Mouse (Mus musculus) frontal cortex, postnatal 14 days (tissue): ENCODE data around the gene Islr2.
A peak's percentile ranks its signal among the peaks of the same experiment; 100 is the strongest.
"Not testable (repeated sequence)": the region's sequence is repeated elsewhere in the genome, so short reads cannot be mapped to it uniquely, and the experiment has no call there.

Source experiments
- DNase-seq, 2 experiments: peaks; one replicate each; pipeline ENCODE4 v3.0.0; 2022; ENCODE audit warnings: low spot score in 2 of 2

The Islr2 gene

DNA sequence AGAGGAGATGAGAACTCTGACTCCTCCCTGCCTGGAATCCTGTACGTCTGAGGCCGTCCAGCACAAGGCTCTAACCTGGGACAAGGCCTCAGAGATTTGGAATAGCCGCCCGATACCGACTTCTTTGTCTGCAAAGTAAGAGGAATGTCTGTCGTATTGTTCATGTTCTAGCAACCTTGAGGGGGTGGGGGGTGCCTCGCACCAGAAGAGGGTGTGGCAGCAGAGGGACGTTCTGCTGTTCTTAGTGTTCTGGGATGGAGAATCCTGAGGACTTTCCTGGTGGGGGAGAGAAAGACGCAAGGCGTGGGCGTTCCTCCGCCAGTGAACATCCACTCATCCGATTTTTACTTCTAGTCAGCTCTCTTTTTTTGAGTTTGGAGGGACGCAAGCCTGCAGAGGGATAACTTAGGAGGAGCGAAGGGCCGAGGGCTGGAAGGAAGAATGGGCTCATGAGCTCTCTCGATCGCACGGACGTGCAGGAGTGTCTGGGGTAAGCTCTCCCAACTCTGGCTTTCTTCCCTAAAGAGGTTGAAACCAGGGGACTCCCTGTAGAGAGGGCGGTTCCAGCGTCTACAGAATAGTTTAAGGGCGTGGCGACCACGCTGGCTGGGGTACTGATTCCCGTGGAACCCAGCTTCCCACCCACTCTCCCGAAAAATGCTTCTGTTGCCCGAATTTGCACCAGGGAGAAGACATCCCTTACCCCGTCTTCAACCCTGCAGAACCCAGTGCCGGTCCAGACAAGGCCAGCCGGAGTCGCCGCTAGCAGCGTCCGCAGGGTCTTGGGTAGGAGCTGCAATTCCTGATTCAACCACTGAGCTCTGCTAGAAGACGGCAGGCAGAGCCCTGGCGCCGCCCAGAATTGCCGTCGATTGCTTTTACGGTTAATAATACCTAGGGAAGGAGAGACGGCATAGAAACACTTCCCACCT is at the start of gene Islr2, which contains the start of gene Islr:
Gene Islr2, minus strand, starts transcription at position 804 of the 932 bp plus-strand sequence.
Gene Islr, minus strand, starts transcription at position 791 of the 932 bp plus-strand sequence.
- DNase-seq: peak in 1 of 2 experiments; percentile 54

- DNase-seq: not testable (repeated sequence)
Observed at GRCm38 (mm10) chr9:58253805-58254122, 49.6 kb upstream of the Islr2 start.

DNA sequence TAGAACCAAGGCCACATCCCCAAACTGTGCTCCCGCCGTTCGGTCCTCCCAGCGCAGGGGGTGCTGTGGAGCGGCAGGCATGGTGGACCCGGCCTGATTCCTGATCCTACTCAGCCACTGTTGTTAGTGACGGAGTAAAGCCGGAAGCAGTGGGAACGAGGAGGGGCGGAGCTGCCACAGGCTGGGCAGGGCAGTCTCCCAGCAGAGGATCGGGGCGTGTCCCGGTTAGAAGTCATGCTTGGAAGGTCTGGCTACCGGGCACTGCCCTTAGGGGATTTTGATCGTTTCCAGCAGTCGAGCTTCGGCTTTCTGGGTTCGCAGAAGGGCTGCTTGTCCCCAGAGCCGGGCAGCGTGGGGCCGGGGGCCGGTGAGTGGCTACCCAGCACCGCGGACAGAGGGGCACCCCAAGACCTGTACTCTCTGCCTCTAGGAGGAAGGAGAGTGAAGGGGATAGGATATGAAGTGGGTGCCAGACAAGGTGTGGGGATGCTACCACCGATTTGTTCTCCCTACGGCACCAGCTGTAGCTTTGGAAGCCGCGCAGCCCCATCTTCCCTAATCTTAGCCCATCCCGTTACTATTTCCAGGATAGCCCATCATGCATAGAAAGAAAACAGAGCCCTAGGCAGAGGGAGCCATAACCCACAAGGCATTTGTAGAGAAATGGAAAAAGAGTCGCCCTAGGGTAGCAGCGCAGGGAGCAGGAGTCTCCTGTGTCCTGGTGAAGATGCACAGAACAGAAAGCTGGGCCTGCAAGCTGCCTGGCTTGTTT is 49.1 kb upstream of the Islr2 start, which contains the start of gene Stoml1:
Gene Stoml1, plus strand, starts transcription at position 132 of the 772 bp plus-strand sequence.
- peak; percentile 87 to 89 for DNase-seq

DNA sequence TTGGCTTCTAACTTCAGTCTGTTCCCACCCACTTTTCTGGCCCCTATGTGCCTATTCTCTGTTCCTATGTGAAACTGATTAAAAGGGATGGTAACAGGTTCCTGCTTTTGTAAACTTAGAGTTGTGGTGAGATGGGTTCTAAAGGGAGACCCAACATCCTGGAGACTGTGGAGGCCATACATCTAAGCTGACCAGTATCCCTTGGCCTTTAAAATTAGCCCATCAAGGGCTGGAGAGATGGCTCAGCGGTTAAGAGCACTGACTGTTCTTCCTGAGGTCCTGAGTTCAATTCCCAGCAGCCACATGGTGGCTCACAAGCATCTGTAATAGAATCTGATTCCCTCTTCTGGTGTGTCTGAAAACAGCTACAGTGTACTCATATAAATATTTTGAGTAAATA is 46.6 kb upstream of the Islr2 start:
- DNase-seq: not testable (repeated sequence)

DNA sequence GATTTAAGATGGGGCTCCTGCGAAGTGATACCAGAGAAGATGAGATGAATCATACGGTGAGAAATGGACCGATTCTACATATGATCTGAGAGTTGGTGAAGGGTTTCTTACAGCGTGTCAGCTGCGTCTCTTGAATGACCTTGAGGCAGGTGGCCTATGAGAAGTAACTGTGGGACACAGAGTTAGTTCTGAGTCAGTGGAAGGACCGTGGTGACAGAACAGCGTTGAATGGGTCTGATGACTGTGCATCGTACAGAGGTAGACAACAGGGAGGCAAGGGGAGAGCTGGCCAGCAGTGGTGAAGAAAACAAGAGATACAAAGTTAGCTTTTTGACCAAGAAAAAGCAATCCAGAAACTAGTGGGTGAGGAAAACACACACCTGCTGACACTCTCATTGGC is 46.2 kb upstream of the Islr2 start:
- no peak for DNase-seq

- peak in 1 of 2 experiments; percentile 54 for DNase-seq
Observed at GRCm38 (mm10) chr9:58249592-58250192, 45.6 kb upstream of the Islr2 start, which contains the start of gene Pml. Pml (minus strand) TSS chr9:58249786.

DNA sequence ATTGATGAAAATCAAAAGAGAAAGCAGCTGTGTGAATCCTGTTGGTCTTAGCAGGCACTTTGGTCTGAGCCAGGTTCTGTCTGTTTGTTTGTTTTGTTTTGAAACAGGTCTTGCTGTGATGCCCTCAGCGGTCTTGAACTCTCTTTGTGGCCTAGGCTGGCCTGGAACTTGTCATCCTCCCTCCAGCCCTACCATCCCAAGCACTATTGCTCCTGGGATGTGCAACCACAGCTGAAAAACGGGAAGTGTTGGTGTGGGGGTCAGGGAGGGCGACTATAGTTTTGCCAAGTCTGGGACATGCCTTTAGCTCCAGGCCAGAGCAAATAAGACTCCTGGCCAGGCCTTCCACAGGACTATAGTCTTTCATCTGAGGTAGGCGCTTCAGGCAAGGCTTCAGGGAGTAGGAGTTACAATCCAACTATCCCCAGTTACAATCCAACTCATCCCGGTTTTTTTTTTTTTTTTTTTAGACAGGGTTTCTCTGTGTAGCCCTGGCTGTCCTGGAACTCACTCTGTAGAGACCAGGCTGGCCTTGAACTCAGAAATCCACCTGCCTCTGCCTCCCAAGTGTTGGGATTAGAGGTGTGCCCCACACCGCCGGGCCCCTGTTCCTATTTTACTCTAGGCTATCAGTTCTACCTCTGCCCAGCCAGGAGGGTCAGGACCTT is 44.8 kb upstream of the Islr2 start:
- DNase-seq: no peak

DNA sequence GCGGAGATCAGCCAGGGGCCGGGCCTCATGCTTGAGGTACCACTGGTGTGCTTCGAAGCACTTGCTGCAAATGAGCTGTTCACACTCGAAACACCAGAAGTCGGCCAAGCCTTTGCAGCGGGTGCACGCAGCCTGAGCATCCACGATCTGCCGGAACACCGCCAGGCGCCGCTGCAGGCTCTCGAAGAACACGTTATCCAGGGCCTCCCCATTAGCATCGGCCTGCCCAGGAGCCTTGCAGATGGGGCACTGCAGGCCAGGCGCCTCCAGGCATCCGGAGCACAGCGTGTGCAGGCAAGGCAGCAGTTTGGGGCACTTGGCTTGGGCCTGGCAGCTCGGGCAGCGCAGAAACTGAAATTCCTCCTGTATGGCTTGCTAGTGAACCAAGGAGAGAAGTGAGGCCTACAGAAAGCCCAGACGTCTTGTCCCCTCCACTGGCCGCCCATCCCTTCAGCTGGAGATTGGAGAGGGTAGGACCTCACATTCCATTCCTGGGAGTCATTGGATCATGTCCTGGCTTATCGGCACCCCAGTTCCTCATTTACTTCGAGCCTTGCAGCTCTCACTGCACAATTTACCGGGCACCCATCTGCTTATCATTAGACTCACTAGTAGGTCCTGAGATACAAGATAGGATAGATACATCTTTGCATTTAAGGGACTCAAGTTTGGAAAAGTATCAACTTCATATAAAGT is 43.1 kb upstream of the Islr2 start:
- DNase-seq: peak; percentile 64 to 69

GRCm38 (mm10) chr9:58246083-58246591 is 42.0 kb upstream of the Islr2 start:
- no peak for DNase-seq

- no peak for DNase-seq
Observed at GRCm38 (mm10) chr9:58243696-58244095, 39.6 kb upstream of the Islr2 start.

- no peak for DNase-seq
Observed at GRCm38 (mm10) chr9:58242696-58243095, 38.6 kb upstream of the Islr2 start.

DNA sequence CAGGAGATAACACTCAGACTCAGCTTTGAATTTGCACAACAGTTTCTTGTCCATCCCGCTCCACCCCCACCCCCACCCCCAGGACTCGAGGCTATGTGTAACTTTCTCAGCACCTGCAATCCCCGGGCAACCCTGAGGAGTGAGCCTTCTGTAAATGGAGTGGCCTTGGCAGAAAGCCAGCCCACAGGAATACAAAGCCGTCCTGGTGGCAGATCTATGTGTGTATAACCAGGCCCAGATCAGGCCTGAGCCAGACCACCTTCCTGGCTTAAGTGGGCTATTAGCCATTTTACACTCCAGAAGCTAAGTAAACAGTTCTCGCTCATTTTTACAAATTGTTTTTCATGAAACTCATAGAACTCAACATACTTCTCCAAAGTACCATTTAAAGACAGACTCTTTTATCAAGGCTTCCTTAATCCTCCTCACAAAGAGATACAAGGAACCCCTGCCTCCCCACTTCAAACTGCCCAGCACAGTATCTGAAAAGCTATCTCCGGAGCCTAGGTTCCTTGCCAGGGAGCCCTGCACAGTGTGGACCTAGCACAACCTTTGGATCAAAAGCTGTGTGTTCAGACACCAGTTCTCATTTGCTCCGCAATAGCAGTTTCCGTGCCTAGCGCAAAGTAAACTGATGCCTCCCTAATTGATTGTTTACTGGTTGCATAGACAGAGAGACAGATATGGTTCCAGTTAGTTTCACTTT is 37.8 kb upstream of the Islr2 start:
- DNase-seq: no peak

DNA sequence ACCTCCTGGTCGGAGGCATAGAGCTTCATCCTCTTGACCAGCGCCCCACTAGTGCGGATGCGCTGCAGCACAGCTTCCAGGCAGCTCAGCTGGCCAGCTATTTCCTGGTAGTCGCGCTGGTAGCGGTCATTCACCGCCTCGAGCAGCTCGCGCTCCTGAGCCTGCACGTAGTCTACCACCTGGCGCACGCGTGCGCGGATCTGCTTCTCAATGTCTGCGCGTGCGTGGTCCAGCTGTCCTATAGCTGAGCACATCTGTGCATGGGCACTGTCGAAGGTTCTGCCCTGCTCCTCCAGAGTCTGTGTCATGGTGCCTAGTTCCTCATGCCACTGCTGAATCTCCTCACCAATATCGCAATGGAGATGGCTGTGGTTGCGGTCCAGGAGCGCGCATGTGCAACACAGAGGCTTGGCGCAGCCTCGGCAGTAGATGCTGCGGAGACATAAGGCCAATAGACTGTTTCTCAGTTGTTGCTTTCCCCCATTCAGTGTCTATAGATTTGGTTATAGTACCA is 30.4 kb upstream of the Islr2 start:
- no peak for DNase-seq

DNA sequence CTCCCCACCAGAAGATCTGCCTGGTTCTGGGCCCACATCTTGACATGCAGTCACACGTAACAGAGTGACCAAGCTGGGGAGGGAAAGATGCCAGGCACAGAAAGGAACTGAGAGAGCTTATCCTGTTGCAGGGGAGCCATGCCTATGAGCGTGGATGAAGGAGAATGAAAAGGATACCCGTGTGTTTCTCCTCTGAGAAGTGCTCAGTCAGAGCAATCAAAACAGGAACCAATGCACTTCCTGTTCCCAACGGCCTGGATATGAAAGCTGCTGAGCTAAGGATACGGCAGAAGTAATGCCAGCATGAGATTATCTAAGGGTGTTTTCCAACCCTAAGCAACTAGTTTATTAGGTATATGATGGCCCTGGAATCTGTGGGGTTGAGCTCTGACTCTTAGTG is 28.3 kb upstream of the Islr2 start:
- no peak for DNase-seq

DNA sequence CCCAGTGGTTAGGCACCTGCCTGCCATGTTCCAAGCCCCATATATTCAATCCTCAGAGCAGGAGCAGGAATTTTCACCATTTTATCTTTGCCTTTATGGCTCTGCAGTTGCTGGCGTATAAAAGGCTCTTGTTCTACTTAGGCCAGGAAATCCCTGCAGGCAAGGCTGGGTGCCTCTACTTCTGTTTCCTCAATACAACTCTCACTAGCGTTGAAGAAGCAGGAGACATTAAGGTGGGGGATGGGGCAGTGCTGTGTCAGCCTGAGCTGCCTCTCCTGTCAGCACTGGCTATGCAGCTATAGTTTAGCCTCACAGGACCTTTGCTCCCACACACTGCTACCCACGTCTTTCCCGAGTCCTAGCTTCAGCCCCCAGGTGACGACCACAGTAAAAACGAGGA is 27.6 kb upstream of the Islr2 start:
- no peak for DNase-seq

GRCm38 (mm10) chr9:58228777-58229466 is 24.8 kb upstream of the Islr2 start:
- DNase-seq: no peak

DNA sequence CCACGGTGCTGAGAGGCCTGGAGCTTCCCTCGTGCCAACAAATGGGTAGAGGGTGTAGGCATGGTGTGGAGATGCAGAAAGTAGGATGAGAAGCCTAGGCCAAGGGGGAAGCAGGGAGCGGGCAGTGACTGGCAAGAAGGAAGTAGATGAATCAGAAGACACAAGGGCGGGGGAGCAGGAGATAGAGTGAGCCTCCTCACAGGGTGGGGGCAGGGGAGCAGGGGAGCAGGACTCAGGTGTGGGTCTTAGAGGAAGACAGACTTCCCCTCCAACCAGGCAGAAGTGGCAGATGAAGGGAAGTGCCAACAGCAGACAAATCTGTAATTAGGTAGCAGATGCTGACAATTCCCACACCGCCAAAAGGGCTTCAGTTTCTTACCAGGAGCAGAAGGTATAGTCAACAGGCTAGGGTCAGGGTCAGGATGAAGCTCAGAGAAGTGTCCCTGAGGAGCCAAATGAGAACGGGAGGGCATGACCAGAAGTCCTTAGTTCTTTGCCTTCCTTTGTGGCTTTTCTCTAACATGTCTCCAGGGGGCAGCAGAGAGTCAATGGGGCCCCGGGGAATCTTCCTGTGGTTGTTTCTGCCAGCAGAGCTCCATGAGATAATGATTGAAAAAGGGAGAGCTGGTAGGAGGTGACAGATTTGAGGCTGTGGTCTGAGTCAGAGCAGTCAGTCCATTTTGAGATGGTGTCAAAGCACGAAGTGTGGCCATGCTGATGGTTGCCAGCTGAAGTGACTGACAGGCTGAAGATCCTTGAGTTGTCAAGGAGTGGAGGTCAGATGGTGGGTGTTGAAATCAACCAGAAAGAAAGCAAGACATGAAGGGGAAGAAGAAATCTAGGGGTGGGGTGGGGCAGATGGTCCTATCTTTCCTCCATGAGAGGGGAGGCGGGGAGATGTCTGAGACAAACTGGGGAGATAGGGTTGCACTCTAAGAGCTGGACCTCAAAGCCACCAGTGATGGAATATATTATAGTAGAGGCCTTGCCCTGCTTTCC is 22.1 kb upstream of the Islr2 start:
- no peak for DNase-seq

DNA sequence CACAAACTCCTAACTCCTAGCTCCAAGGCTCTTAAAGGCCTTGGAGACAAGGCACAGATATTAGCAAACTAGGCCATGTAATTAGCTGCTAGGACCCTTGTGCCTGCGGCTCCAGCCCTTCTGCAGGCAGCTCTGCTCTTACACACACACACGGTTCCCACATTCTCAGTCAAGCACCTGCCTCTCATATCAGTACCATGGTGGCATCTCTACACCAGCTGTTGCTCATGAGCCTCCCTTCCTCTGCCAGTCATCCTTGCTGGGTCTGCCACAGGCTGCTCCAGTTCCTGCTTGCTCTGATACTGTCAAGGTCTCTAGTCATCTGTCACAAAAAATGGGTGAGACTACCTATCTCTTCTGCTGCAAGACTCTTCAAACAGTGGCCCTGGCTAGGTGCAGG is 20.2 kb upstream of the Islr2 start:
- DNase-seq: no peak
